Mouse (Mus musculus): ENCODE results near the gene Kdm4a.

- TF ChIP-seq TAL1 (IDR thresholded peaks at IDR 0.05; ENCODE audit: low read length): no peak
- no peak for TF ChIP-seq GATA1 (IDR thresholded peaks at IDR 0.05; ENCODE audit: low read length)
These were observed 49.4 kb upstream of the Kdm4a start for GRCm38 (mm10) chr4:118229035-118229770.

All from erythroblast, embryonic 14.5 days (primary cell).